Mouse (Mus musculus) cortical plate, adult 2 months (tissue): Measurements from ENCODE around the gene Serpinf2.

ENCODE experiments used
- CTCF ChIP-seq: fragments of 200-500 bp; IDR thresholded peaks from 2 replicates; pipeline ENCODE4 v1.5.1; 2011; ENCODE audit warnings: mild to moderate bottlenecking, control low read depth, low read length; ENCODE audit not compliant: insufficient read depth; ENCODE audit errors: extremely low read depth
- POLR2A ChIP-seq: fragments of 200-500 bp; IDR thresholded peaks from 2 replicates; pipeline ENCODE4 v1.6.1; 2011; ENCODE audit warnings: mild to moderate bottlenecking, low read length, control low read depth; ENCODE audit not compliant: insufficient read depth; ENCODE audit errors: extremely low read depth

DNA sequence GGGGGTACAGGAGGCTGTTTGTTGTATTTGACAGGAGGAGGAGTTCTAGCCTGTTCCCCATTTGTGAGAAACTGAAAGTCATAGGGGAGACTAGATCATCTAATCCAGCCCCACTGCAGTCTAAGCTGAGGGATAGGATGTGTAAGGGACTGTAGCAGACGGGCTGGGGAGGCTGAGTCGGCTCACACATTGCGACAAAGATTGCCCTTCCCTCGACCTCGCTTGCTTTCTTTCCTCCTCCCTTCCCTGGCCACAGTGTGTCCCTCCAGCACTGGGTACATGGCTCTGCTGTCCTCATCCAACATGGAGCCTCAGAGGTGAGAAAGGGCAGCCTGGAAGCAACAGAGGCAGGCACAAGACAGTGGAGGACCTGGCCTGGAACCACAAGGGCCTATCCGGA lies 25.7 kb upstream of the Serpinf2 start:
- TF ChIP-seq CTCF = no peak
- no peak for TF ChIP-seq POLR2A
